Mouse (Mus musculus) ovary, postnatal 10 days (tissue): ENCODE data around the gene Agpat2.

Experiments
- DNase-seq: peaks from one replicate; pipeline ENCODE4 v3.0.0; 2022; ENCODE audit warnings: low spot score

The Agpat2 gene

GRCm38 (mm10) chr2:26574862-26575261, 29.4 kb downstream of the Agpat2 start:
- DNase-seq = no peak

- DNase-seq = no peak
Measured at GRCm38 (mm10) chr2:26573807-26574206, 30.4 kb downstream of the Agpat2 start.

DNA sequence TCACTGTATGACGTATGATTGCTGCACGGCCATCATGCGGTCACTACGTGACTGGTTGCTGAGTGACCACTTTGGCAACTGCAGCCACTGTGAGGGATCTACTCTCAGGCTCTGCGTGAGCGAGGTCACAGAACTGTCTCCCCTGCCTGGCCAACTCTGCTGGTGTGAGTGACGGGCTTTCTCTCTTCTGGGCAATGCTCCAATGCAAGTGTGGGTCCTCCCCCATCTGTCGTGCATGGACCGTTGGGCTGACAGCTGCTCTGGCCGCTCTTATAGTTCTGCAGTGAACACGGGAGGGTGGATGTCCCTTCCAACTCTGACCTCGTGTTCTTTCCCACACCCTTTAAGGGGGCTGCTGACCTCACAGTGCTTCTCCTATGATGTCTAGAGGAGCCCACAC, 30.8 kb downstream of the Agpat2 start:
- no peak for DNase-seq

- DNase-seq = no peak
Measured at GRCm38 (mm10) chr2:26571826-26572225, 32.4 kb downstream of the Agpat2 start.

DNA sequence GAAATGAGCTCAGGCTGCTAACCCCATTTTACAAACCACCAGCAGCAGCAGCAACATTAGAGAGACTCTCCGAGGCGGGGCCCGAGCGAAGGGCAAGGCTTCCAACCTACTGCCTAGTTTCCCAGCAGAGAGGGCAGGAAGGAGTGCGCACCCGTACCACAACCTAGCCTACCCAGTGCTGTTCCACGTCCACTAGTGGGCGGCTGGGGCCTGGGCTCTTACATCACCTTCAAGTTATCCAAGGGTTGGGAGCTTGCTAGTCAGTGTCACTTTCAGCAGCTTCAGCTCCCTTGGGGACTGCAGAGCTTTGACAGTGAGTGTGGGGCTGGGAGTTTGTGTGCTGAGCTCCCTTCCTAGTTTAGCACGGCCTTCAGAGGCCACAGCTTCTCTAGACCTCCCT, 32.8 kb downstream of the Agpat2 start:
- no peak for DNase-seq

- DNase-seq = no peak
Measured at GRCm38 (mm10) chr2:26570034-26570433, 34.2 kb downstream of the Agpat2 start.

DNA sequence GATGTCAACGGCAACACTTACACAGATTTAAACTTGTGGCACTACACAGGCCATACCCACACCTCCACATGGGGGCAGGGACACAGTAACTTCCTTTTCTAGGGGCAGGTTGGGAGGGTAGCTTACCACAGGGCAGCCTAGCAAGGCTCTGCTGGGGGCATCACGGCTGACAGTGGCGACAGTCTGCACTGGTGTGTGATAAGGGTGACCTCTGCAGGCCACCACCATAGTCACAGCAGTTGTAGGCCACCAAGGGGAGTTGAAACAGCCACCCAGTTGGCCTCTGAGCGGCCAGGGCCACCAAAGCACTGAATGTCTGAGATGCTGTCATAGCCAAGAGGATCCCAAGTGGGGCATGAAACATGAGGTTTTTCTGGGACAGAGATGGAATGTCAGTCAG, 38.0 kb downstream of the Agpat2 start:
- no peak for DNase-seq

GRCm38 (mm10) chr2:26561351-26562016, 42.7 kb downstream of the Agpat2 start:
- DNase-seq = no peak

DNA sequence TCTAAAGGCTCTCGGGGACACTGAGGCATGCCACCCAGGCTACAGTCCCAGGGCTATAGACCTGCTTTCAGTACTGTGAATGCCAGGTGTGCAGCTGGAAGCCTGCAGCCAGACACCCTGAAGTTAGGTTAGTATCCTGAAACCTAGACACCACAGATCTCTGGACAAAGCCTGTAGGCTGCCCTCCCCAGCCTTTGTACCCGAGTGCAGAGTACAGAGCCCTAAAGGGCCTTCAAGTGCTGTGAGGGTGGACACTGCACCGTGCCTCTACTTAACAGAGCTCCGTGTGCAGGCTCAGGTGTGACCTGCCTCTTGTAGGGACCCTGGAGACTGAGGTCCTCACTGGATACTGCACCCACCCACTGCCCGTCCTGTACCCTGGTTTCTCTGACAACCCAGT, 43.7 kb downstream of the Agpat2 start:
- no peak for DNase-seq

DNA sequence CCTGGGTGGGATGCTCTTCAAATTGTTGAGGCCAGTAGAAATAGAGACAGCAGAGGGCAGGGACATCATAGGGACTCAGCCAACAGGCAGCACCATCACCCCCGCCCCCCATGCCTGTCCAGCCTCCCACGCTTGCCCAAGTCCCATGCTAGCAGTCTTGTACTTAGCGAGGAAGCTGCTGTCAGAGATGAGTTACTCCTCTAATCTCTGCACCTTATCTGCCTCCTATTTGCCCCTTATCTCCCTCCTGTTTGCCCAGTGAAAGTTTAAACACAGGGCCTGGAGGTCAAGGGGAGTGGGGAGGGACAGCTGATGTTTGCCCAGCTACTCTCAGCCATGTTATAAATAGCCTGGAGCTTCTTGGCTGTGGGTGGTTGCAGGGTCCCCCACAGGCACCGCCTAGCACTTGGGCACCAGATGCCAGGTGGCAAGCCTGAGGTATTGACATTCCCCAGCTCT, 47.7 kb downstream of the Agpat2 start:
- DNase-seq = no peak

- no peak for DNase-seq
Measured at GRCm38 (mm10) chr2:26555076-26555475, 49.1 kb downstream of the Agpat2 start.

GRCm38 (mm10) chr2:26553904-26554303, 50.3 kb downstream of the Agpat2 start:
- no peak for DNase-seq

DNA sequence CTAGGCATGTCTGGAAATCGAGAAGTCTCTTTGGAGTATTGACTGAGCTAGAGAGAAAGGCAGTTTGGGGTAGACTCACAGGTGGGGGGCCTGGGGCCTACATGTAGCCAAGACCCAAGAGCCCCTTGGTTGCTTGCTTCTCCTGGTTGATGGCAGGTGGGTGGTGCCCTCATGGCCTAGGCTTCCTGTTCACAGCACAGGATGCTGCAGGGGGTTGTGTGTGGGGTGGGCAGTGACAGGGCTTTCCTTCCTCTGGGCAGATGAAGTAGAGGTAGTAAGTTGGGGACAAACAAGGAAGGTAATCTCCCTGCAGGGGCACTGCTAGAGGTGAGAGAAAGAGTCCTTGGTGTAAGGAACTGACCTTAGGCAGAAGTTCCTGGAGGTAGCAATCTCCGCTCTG, 52.2 kb downstream of the Agpat2 start:
- DNase-seq = no peak

GRCm38 (mm10) chr2:26551446-26551845, 52.8 kb downstream of the Agpat2 start:
- no peak for DNase-seq

GRCm38 (mm10) chr2:26550777-26551176, 53.4 kb downstream of the Agpat2 start:
- DNase-seq = no peak

DNA sequence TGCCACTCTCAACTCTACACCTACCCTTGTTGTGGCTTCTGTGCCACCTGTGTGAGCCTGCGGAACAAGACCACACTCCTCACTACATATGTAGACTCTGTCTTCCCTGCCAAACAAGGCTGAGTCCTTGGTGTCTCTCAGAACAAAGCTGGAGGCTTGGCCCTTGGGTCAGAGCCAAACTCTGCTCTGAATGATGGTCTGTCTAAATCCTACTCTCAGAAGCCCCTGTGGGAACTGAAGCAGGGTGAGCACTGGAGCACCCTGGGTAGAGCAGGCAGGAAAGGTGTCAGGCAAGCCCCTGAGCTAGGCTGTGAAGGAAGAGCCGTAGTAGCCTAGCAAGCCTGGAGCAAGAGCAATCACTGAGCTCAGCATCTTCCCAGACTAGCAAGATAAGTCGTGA, 54.0 kb downstream of the Agpat2 start:
- no peak for DNase-seq

- no peak for DNase-seq
Measured at GRCm38 (mm10) chr2:26549801-26550200, 54.4 kb downstream of the Agpat2 start.

- no peak for DNase-seq
Measured at GRCm38 (mm10) chr2:26547481-26547880, 56.7 kb downstream of the Agpat2 start.

- no peak for DNase-seq
Measured at GRCm38 (mm10) chr2:26544265-26544664, 60.0 kb downstream of the Agpat2 start.

DNA sequence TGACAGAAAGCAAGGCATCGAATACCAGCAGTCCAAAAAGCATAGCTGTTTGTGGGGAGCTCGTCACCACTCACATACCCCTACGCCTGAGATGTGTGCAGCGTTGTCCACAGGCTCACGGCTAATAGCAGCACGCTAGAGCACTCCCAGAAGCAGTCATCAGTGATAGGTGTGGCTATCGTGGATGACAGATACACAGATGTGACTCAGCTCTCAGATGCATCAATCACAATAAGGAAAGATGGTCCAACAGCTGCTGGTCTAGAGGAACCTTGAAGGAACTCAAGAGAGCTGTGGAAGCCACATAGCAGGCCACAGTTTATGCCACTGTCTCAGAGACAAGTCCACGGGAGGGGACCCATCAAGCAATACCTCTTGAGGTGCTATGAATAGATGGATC, 60.4 kb downstream of the Agpat2 start:
- DNase-seq = no peak

GRCm38 (mm10) chr2:26543155-26543554, 61.1 kb downstream of the Agpat2 start:
- no peak for DNase-seq
